Mouse (Mus musculus) induced T-regulatory cell, adult 2 months (primary cell): ENCODE results near the gene Acad8.

Experiments used
- DNase-seq: peaks from one replicate; pipeline ENCODE4 v3.0.0-alpha.2; 2012; ENCODE audit warnings: low read depth

Gene Acad8

DNA sequence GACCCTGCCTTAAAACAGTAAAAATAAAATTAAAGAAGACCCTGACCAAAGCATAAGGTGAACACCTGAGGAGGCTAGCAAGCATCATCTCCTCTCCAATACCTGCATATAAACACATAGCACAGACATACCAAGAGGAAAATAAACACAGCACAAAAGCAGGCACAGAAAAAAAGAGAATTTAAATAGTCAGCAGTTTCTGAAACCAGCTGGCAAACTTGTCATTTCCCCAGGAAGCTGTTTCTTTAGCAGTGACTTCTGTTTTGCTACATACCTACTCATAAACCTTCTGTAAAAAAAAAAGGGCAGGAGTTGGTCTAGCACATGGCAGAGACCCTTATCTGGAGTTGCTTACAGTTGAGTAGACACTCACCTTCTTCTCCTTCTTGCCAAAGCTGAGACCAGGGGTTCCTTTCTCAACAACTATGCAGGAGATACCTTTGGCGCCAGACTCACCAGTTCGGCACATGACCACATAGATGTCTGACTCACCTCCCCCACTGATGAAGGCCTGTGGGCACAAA lies 14.2 kb downstream of the Acad8 start:
- DNase-seq, result no peak

DNA sequence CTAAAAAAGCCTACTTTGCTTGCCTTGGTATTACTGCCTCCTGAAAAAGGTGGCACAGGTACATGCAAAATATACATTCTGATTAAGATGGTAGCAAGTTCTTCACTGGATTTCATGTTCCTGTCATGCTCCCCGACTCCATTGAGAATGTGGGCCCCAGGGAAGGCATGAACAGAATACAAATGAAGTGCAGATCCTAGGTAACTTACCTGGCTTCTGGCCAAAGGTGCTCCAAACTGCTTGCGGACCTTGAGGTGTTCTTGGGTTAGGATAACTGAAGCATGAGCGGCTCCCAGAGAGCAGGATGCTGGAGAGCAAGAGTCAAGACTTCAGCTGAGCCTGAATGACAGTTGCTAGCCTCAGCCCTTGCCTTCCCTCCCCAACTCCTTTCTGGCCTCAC lies 20.6 kb downstream of the Acad8 start:
- DNase-seq, result no peak

DNA sequence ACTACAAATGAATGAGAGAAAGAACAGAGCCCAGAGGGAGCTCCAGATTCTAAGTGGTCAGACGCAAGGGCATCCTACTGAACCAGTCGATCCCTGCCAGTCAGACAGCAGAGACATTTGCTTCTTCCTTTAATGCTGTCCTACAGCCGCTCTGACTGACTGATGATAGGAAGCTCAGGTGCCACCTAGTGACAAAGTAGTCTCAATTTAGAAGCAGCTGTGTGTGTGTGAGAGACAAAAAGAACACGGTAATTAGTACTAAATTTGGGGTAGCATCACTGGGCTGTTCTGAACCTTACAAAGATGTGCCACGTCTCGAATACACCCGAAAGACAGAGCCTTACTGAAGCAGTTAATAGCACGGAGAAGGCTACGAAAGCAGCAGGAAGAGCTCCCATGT lies 21.6 kb downstream of the Acad8 start:
- no peak for DNase-seq

DNA sequence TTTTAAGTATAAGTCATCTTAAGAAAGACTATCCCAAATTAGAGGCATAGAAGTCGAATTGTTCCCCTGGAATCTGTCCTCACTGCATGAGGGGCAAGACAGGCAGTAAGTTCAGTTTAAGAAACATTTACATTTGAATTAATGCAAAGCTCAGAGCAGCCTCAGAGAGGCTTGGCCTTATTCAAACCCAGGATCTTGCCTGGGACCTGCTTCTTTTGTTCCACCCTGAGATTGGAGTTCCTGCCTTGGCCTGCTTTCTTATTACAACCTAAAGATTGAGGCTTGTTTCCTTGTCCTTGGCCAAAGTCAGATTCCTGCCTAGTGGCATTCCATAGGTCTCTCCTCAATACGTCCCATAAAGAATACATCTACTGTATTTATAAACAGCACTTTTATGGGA lies 51.6 kb downstream of the Acad8 start:
- DNase-seq, result no peak

DNA sequence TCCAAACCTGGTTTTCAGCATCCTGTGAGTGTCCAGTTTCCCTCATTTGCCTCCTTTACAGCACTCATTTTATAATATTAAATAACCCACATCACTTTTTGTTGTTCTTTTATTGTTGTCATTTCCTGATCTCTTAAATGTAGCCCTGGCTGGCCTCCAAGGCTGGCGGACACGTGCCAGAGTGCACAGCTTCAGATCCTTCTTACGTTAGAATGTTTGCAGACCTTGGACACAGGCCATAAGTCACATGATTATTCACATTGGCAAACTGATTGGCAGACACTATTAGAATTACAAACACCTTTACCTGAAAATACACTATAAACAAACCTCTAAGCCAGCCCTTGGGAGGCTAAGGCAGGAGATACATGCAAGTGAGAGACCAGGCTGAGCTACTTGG lies 75.2 kb downstream of the Acad8 start:
- DNase-seq, result no peak
